Mouse (Mus musculus) midbrain, embryonic 13.5 days (tissue): Measurements from ENCODE around the gene Rftn2. TPM values are rescaled to one million over a fixed set of nuclear protein-coding genes. Genes with fewer than 3 reads are reported as not detected.

Experiments
- ATAC-seq: fragments of 200-750 bp; cut with Nextera tagmentation; 2 replicates; pipeline ENCODE4 v1.8.0; 2017; ENCODE audit warnings: mild to moderate bottlenecking, moderate TSS enrichment, moderate library complexity
- H3K27ac ChIP-seq: fragments of 300-500 bp; sonication (generic); 2 replicates; pipeline ENCODE4 v1.5.1; 2015; ENCODE audit warnings: inconsistent platforms, mild to moderate bottlenecking, moderate library complexity
- H3K27me3 ChIP-seq: fragments of 300-500 bp; sonication (generic); 2 replicates; pipeline ENCODE4 v1.6.1; 2015; ENCODE audit warnings: mild to moderate bottlenecking, inconsistent platforms
- H3K36me3 ChIP-seq: fragments of 300-500 bp; sonication (generic); 2 replicates; pipeline ENCODE4 v1.6.1; 2015; ENCODE audit warnings: mild to moderate bottlenecking, inconsistent platforms
- H3K4me1 ChIP-seq: fragments of 300-500 bp; sonication (generic); replicated peaks from 2 replicates; pipeline ENCODE4 v1.6.1; 2015; ENCODE audit warnings: inconsistent platforms
- H3K4me2 ChIP-seq: fragments of 300-500 bp; sonication (generic); replicated peaks from 2 replicates; pipeline ENCODE4 v1.6.1; 2015; ENCODE audit warnings: moderate library complexity, mild to moderate bottlenecking, inconsistent platforms
- H3K4me3 ChIP-seq: fragments of 300-500 bp; sonication (generic); replicated peaks from 2 replicates; pipeline ENCODE4 v1.5.1; 2015; ENCODE audit warnings: mild to moderate bottlenecking, inconsistent platforms
- H3K9ac ChIP-seq: fragments of 300-500 bp; sonication (generic); replicated peaks from 2 replicates; pipeline ENCODE4 v1.6.1; 2015; ENCODE audit warnings: mild to moderate bottlenecking, inconsistent platforms
- H3K9me3 ChIP-seq: fragments of 300-500 bp; sonication (generic); 2 replicates; pipeline ENCODE4 v1.6.1; 2016; ENCODE audit warnings: mild to moderate bottlenecking, inconsistent platforms
- WGBS: fragments of 180-500 bp; shearing (Covaris S2); methylation state at CpG from one replicate; pipeline ENCODE4 v1.1.7; 2015; 5-methylcytosine and 5-hydroxymethylcytosine counted together
- polyA plus RNA-seq: library from polyadenylated mRNA; unstranded; fragments of >200 nt; fragmentation: Nextera tagmentation; extraction: Ambion mirVana; gene quantifications from 2 replicates; pipeline ENCODE4 v1.2.1, GENCODE M21; 2015

The Rftn2 gene
- polyA plus RNA-seq, 1 experiment from 2014 or later: 8.5 TPM

- Histone ChIP-seq H3K4me3 (peak overlapping the region; percentile 34), H3K9ac (peak overlapping the region; percentile 54), H3K4me1 (peaks cover 40% of the 10 kb centered on the region), H3K27ac (peak overlapping the region; percentile 19; the same call in 1 of the 2 replicates), H3K27me3 (peaks cover 6% of the 10 kb centered on the region; the same call in 1 of the 2 replicates), H3K9me3 (no peaks in the 10 kb centered on the region), H3K4me2 (peak overlapping the region; percentile 56), H3K36me3 (no peaks in the 10 kb centered on the region)
- peak; percentile 66 for ATAC-seq
- WGBS: 6% methylated on average over 8 of the region's 8 CpGs
Observed at GRCm38 (mm10) chr1:55192015-55192414, 34.6 kb downstream of the Rftn2 start.

DNA sequence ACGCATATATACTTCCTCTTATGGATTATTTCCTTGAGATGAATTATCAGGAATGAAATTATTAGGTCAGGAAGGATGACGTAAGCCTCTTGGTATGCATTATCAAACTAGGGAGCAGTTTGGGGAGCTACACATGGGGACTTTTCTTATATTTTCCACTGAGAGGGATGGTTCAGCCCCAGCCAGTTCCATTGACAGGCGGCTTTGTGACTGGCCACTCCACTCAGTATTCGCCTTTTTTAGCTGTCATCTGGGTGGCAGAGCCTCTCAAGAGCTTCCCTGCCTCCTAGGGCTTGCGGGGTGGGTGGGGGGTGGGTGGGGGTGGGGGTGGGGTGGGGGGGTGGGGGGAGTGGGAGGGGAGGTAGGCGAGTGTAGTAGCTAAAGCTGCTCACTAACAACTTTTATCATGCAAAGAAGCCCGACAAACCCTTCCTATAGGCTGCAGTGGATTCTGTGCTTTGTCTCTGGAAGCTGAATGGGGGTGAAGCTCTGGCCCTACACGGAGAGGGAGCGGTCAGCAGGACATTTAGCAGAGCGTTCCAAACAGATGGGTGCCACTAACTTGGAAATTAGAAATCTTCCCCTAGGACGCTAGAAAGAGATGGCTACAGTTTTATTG, 39.9 kb downstream of the Rftn2 start:
- H3K27ac ChIP-seq: no peak overlapping the region
- 0 out of 2 replicates have a peak overlapping the region, but pooled peaks have one; percentile 1 for H3K4me2 ChIP-seq
- no peaks in the 10 kb centered on the region for H3K36me3 ChIP-seq
- 12% methylated on average over 11 of the region's 11 CpGs for WGBS
- H3K9me3 ChIP-seq: no peaks in the 10 kb centered on the region
- no peak overlapping the region for H3K4me3 ChIP-seq
- no peak overlapping the region for H3K9ac ChIP-seq
- ATAC-seq: peak; percentile 70
- peaks cover 3% of the 10 kb centered on the region; the same call in 1 of the 2 replicates for H3K4me1 ChIP-seq
- no peaks in the 10 kb centered on the region for H3K27me3 ChIP-seq

DNA sequence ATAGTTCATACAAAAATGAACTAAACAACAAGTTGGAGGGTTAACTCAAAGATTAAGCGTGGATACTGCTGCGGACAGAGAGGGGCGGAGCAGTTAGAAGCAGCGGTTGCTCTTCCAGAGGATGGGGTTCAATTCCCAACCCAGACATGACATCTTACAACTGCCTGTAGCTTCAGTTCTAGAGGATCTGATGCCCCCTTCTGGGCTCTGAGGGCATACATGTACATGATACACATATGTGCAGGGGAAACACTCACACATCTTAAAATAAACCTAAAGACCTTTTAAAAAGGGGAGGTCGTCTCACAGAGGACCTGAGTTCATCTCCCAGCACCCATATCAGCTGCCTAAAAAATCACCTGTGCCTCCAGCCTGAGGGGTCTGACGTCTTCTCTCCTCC, 40.9 kb downstream of the Rftn2 start:
- ATAC-seq: no peak; the same call in 1 of the 2 replicates
- Histone ChIP-seq H3K9me3 (peaks cover 2% of the 10 kb centered on the region; the same call in 1 of the 2 replicates), H3K4me2 (no peak overlapping the region), H3K4me1 (0 out of 2 replicates have a peak, but pooled peaks cover 3% of the 10 kb centered on the region), H3K36me3 (peaks cover 7% of the 10 kb centered on the region), H3K9ac (no peak overlapping the region), H3K27ac (no peak overlapping the region), H3K27me3 (no peaks in the 10 kb centered on the region), H3K4me3 (no peak overlapping the region)
- WGBS: 90% methylated on average over 6 of the region's 6 CpGs

DNA sequence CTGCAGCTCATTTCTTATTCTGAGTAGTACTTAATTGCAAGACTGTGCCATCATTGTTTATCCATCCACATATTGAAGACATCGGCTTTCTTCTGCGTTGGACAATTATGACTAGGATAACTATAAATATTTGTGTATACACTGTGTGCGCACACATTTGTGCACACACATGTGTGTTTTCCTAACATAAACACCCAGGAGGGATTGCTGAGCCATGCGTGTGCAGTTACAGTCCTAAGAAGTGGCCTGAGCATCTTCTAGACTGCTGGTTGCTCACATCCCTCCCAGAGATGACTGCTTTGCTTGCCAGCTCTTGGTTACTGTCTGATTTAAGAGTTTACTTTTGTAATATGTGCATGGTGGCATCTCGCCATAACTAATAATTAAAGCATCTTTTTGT, 44.2 kb downstream of the Rftn2 start:
- ATAC-seq: no peak
- no peak overlapping the region for H3K9ac ChIP-seq
- peaks cover 15% of the 10 kb centered on the region for H3K36me3 ChIP-seq

DNA sequence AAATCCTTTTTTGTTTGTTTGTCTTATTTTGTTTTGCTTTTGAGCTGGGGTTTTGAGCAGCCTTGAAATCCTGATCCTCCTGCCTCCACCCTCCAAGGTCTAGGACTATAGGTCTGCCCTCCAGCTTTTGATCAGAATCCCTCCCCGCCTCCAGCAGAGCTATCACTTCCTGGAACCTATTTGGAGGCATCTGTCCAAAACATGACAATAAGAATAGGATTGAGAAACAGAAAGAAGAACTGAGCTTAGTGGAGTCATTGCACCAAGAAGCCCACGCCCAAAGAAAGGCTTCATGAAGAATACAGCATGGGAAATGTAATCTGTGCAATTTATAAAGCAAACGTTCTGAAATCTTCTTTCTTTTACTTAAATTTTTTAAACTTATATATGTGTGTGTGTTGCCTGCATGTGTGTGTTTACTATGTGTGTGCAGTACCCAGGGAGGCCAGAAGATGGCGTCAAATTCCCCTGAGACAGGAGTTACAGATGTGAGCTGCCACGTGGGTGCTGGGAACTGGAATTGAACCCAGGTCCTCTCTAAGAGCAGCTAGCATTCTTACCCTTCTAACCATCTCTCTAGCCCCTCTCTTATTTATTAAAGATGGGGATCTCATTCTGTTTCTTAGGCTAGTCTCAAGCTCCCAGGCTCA, 46.5 kb downstream of the Rftn2 start:
- Histone ChIP-seq H3K9me3 (peaks cover 5% of the 10 kb centered on the region; the same call in 1 of the 2 replicates), H3K9ac (no peak overlapping the region), H3K36me3 (peaks cover 15% of the 10 kb centered on the region), H3K27ac (no peak overlapping the region), H3K27me3 (no peaks in the 10 kb centered on the region), H3K4me2 (no peak overlapping the region), H3K4me1 (no peaks in the 10 kb centered on the region), H3K4me3 (no peak overlapping the region)
- 85% methylated on average over 5 of the region's 5 CpGs for WGBS
- no peak for ATAC-seq

More for the DNA sequence above, 44.2 kb downstream of the Rftn2 start:
- Histone ChIP-seq H3K4me3 (no peak overlapping the region), H3K9me3 (peaks cover 5% of the 10 kb centered on the region; the same call in 1 of the 2 replicates), H3K4me1 (0 out of 2 replicates have a peak, but pooled peaks cover 3% of the 10 kb centered on the region), H3K4me2 (no peak overlapping the region), H3K27me3 (no peaks in the 10 kb centered on the region), H3K27ac (no peak overlapping the region)
- 93% methylated on average over 5 of the region's 5 CpGs for WGBS

GRCm38 (mm10) chr1:55174558-55175034, 52.0 kb downstream of the Rftn2 start:
- Histone ChIP-seq H3K27ac (no peak overlapping the region), H3K4me3 (no peak overlapping the region), H3K4me2 (no peak overlapping the region), H3K9ac (no peak overlapping the region), H3K4me1 (no peaks in the 10 kb centered on the region), H3K9me3 (no peaks in the 10 kb centered on the region), H3K36me3 (no peaks in the 10 kb centered on the region), H3K27me3 (no peaks in the 10 kb centered on the region)
- WGBS: 39% methylated on average over 3 of the region's 3 CpGs
- no peak for ATAC-seq

- H3K9ac ChIP-seq: no peak overlapping the region
- H3K4me2 ChIP-seq: no peak overlapping the region
- ATAC-seq: no peak
- no peaks in the 10 kb centered on the region for H3K9me3 ChIP-seq
- no peak overlapping the region for H3K27ac ChIP-seq
- 0 out of 2 replicates have a peak, but pooled peaks cover 4% of the 10 kb centered on the region for H3K36me3 ChIP-seq
- H3K27me3 ChIP-seq: no peaks in the 10 kb centered on the region
- H3K4me3 ChIP-seq: no peak overlapping the region
- 82% methylated on average over 10 of the region's 10 CpGs for WGBS
- no peaks in the 10 kb centered on the region for H3K4me1 ChIP-seq
Observed at GRCm38 (mm10) chr1:55173720-55174557, 52.6 kb downstream of the Rftn2 start.

DNA sequence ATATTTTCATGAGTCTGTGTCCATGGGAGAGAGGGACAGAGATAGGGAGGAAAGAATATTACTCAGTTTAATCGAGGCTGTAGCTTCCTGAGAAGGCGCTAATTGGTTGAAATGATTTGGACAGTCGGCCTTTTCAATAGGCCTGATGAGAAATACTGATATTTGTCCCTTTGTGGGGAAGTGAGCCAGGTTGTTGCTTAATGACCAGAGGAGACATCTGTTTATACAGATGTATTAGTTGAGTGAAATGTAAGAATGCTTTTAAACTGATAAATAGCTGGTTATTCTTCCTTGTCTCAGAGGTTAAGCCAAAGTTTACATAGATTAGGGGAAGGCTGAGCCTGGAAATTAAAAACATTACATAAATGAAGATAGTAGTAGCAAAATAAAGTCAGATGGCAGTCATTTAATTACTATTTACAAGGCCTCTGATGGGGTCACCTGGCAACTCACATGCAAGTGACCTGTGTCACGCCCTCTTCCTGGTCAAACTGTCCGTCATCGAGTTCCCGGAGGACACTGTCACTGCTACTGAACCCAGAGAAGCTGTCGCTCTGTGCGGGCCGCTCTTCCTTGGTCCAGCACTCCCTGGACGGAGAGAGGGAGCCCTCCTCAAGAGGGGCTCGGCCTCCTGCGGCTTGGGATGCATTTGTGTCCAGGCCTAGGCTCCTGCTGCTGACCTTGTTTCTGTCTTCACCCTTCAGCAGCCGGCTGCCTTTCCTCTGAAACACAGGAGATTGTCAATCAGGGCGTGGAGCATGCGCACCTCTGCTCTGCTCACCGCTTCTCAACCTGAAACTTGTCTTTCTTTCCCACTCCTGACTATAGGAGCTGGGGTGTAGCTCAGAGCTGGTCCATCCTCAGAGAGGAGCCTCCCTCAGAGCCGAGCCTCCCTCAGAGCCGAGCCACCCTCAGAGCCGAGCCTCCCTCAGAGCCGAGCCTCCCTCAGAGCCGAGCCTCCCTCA, 54.9 kb downstream of the Rftn2 start:
- no peak overlapping the region for H3K27ac ChIP-seq
- H3K9ac ChIP-seq: no peak overlapping the region
- no peaks in the 10 kb centered on the region for H3K27me3 ChIP-seq
- H3K4me1 ChIP-seq: no peaks in the 10 kb centered on the region
- H3K36me3 ChIP-seq: 0 out of 2 replicates have a peak, but pooled peaks cover 9% of the 10 kb centered on the region
- no peaks in the 10 kb centered on the region for H3K9me3 ChIP-seq
- H3K4me3 ChIP-seq: peak overlapping the region; percentile 22
- 61% methylated on average over 22 of the region's 22 CpGs for WGBS
- peak; percentile 50; the same call in 1 of the 2 replicates for ATAC-seq
- peak overlapping the region; percentile 28 for H3K4me2 ChIP-seq

DNA sequence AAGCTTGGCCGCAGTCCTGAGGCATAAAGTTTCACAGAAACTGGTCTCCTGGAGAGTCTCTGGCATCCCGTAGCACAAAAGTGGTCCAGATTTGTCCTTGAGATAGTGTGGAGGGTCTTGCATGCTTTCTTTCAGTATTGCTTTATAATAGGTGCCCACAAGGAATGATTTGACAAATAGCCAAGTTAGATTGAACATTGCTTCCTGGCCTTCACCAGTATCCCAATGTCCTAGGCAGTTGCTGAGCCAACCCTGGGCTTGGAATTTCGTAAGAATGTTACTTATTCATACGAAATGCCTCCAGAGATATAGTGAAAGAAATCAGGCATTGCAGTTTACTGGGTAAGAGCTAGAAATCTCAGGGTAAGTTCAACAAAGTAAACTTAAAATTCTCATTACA, 58.0 kb downstream of the Rftn2 start:
- Histone ChIP-seq H3K27ac (no peak overlapping the region), H3K4me2 (no peak overlapping the region), H3K36me3 (0 out of 2 replicates have a peak, but pooled peaks cover 9% of the 10 kb centered on the region), H3K4me1 (no peaks in the 10 kb centered on the region), H3K27me3 (no peaks in the 10 kb centered on the region), H3K9ac (no peak overlapping the region), H3K4me3 (no peak overlapping the region), H3K9me3 (no peaks in the 10 kb centered on the region)
- ATAC-seq: no peak
- 95% methylated on average over 4 of the region's 4 CpGs for WGBS

- ATAC-seq: no peak
- H3K4me2 ChIP-seq: no peak overlapping the region
- 0 out of 2 replicates have a peak, but pooled peaks cover 9% of the 10 kb centered on the region for H3K36me3 ChIP-seq
- H3K27ac ChIP-seq: no peak overlapping the region
- H3K27me3 ChIP-seq: no peaks in the 10 kb centered on the region
- H3K4me1 ChIP-seq: no peaks in the 10 kb centered on the region
- H3K9me3 ChIP-seq: no peaks in the 10 kb centered on the region
- WGBS: 85% methylated on average over 4 of the region's 4 CpGs
- H3K9ac ChIP-seq: no peak overlapping the region
- no peak overlapping the region for H3K4me3 ChIP-seq
Observed at GRCm38 (mm10) chr1:55167560-55167959, 59.0 kb downstream of the Rftn2 start.

- Histone ChIP-seq H3K9ac (no peak overlapping the region), H3K9me3 (no peaks in the 10 kb centered on the region), H3K4me2 (no peak overlapping the region), H3K4me1 (no peaks in the 10 kb centered on the region), H3K27ac (no peak overlapping the region), H3K36me3 (peaks cover 5% of the 10 kb centered on the region; the same call in 1 of the 2 replicates), H3K4me3 (no peak overlapping the region), H3K27me3 (no peaks in the 10 kb centered on the region)
- WGBS: 62% methylated on average over 5 of the region's 5 CpGs
- no peak for ATAC-seq
Observed at GRCm38 (mm10) chr1:55164005-55164404, 62.6 kb downstream of the Rftn2 start.
